Mouse (Mus musculus) heart, adult 9 months (tissue): ENCODE results near the gene Dnmt1.
A peak's percentile ranks its signal among the peaks of the same experiment; 100 is the strongest.

Source experiments
- DNase-seq, 2 experiments: peaks; one replicate each; pipeline ENCODE4 v3.0.0; 2022; ENCODE audit warnings: low spot score in 2 of 2

The Dnmt1 gene

DNA sequence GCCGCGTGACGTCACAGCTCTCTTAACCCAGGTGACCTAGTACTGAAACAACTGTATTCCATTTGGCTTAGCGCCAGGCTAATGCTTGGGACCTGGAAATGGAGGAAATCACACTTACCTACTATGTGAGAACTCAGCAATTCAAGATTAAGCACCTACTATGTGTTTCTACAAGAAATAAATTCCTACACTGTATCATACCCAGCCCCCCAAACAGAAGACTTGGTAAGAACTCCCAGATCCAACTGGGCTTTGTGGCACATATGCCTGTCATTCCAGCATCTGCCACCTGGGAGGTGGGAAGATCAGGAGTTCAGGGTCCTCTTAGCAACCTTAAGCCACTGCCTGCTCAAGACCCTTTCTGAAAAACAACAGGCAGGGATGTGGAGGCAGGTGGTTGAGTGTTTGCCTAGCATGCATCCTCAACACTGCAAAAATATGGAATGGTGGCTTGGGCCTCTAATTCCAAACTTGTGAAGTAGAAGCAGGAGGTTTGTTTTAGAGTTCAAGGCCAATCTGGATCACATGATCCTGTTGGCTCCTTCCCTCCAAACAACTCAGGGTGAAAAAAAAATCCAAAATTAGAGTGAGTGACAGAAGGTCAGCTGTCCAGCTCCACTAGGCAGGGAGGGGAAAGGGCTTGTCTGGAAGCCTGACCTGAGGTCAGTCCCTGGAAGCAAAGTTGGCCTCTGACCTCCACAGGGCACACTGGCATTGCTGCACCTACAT is 17.4 kb upstream of the Dnmt1 start:
- DNase-seq, result no peak

DNA sequence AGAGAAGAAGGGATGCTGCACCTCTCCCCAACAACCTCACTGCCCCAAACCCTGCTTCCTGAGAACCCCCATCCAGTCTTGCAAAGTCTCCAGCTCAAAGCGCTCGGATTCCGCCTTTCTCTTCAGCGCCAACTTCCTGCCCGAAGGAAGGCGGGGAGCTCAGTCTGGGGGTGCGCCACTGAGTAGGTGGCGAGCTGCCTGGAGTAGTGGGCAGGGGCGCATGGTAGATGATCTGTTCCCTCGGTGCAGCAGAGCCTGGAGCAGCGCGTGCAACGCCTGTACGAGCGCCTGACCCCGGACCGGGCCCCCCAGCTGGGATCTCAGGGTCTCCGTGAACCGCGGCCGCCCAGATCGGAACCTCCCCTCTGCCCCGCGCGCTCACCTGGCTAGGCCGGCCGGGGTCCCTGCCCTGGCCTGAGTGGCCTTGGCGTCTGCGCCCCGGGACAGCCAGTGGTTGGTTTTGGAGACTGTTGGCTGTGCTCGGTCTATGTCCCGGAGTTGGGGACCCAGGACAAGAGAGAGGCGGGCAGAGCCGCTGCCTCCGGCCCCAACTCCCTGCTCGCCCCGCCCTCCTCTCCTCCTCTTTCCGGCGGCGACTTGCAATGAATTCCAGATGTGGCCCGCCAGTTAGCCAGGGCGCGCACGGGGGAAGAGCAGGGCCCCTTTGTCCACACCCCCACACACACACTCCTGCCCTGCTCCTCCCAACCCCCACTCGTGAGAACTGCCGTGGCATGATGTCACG is 16.7 kb upstream of the Dnmt1 start, which contains the start of gene S1pr2:
TSS of gene S1pr2 (minus strand) at position 566 of the 745 bp plus-strand sequence.
- DNase-seq, result peak; percentile 91 to 92

DNA sequence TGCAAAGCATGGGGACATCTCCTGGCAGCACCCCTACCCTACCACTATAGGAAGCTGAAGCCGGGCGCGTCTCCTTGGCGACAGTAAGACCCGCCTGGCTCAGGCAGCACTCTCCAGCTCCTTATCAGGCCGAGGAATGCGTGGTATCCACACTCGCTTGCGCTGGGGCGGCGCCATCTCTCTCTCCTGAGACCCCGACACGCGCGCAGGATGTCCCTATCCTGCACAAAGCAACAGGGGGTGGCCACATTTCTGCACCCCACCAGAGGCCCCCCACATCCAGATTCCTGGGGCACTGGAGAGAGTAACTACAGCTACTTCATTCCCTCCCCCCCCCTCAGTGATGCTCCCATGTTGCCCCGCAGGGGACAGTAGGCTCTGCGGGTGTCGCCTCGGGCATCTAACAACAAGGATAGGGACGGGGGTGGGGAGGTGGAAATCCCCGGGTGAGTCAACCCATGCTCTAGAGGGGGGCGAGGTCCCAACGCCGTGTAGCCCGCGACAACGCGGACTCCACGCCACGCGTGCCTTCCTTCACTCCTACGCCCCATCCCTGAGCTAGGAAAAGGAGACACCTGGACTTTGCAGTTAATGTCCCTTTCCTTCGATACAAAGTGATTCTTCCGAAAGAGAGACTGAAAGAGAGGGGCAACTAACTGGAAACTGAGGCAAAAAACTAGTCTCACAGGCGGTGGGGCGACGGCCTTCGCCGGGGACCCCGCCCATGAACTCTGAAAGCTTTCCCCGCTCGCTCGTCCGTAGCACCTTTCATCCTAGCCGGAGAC is 15.9 kb upstream of the Dnmt1 start:
- DNase-seq, result peak; percentile 62 to 66

DNA sequence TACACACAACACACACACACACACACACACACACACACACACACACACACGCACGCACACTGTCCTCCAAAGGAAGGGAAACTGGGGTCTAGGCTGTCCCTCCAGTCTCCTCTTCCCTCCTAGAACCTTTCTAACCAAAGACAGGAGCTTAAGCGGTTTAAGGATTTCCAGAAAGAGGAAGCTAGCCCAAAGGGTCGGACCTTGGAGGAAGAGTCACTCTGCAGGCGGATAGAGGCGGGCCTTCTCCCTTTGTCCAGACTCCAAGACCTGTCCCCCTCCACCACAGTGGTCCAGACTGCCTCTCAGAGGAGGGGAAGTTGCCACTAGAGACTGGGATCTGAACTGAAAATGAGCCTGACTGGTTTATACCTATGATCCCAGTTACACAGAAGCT is 14.0 kb upstream of the Dnmt1 start:
- peak; percentile 39 to 53 for DNase-seq

DNA sequence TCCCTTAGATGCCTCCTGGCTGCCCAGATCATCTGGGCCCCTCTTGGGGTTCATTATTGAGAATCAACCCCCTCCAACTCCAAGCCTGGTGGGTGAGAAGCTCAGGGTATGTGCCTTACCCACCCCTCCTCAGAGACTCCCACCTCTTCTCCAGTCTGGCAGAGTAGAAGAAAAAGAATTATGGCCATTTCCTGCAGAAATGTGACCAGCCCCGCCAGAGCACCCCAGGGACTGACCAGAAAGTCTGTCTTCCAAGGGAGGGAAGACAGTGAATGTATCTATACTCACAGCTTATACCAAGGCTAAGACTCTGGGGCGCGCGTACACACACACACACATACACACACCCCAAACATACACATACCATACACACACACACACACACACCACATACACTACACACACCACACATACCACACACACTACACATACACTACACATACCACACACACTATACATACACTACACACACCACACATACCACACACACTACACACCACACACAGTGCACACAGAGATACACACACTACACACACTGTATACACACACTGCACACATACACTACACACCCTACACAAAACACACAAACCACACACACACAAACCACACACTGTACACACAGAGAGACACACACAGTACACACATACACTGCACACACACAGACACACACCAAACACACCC is 13.5 kb upstream of the Dnmt1 start:
- no peak for DNase-seq

DNA sequence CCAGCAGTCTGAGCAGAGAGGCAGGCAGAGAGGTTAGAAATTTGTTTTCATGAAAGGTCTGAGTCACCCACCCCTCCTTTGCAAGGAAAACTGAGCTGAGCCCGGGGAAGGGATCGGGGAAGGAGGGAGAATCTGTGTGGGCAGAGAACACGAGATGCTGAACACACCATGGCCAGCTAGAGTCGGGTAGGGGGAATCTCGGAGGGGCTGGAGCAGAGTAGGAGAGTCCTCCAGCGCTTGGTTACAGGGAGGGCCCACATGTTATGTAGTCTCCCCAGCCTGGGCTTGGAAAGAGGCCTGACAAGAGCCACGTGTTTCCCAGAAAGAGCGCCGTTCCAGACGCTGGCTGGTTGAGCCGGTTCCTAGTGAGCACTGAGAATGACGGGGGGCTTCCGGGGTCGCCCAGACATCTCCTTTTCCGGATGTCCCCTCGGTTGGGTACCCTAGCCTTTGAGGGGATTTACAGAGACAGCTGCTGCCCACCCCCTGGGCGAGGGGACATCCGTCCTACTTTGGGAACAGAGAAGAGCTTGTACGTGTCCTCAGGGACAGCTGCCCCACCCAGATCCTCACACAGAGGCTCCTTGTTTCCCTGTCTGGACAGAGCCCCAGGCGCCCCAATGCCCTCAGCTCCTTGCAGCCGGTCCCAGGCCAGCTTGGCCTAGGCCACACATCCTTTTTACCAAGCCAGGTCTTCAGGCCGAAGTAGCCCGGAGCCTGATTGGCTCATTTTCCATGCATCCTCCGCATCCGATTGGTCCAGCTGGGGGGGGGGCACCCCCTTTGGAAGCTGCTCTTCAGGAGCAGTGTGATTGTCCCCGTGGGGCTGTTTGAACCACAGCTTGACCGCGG is 12.7 kb upstream of the Dnmt1 start:
- peak; percentile 72 to 78 for DNase-seq

DNA sequence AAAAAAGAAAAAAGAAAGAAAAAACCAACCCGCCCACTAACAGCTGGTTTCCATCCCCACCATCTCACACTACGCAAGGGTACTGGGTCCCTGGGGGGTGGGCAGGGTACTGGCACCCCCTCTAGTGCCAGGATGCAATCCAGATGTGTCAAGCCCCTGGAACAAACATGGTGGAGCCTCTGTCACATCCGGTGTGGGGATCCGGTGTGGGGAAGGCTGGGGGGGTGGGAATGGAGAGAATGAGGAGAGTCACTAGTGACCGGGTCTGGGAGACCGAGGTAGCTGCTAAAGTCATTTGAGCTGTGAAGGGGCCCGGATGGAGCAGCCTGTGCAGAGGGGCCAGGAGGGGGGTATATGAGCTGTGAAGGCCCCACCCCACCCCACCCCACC is 12.1 kb upstream of the Dnmt1 start:
- peak; percentile 59 to 69 for DNase-seq

DNA sequence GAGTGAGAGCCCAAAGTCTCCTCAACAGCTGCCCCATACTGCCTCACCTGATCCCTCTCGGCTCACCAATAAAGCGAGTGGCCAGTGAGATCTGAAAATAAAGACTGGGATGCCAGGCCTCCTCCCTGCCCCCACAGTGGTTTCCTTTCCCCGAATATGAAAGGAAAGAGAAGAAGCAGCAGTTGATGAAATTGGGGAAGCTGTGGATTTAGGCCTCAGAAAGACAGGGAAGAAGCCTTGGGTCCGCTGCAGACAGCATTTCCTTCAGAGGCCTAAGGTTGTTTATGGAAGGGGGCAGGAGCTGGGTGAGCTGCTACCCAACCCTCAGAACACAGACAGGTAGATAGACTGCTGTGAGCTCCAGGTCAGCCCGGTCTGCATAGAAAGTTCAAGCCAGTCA is 7.1 kb upstream of the Dnmt1 start:
- no peak for DNase-seq

DNA sequence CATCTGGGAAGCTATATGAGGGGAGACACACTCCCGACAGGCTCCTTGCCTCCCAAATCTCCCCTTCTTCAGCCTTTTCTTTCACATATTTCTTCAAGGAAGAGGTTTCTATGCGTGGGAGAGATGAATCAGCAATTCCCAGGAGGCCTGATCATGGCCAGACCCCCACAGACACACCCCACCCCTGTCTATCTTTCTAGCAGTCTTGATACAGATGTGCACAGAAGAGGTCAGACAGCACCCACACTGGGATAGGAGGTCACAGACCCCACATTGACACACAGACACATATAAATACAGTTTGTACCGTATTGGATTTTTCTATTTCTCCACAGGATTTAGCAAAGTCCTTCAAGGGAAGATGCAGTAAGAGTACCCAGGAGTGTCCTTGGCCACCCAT is 6.3 kb upstream of the Dnmt1 start:
- DNase-seq, result no peak

DNA sequence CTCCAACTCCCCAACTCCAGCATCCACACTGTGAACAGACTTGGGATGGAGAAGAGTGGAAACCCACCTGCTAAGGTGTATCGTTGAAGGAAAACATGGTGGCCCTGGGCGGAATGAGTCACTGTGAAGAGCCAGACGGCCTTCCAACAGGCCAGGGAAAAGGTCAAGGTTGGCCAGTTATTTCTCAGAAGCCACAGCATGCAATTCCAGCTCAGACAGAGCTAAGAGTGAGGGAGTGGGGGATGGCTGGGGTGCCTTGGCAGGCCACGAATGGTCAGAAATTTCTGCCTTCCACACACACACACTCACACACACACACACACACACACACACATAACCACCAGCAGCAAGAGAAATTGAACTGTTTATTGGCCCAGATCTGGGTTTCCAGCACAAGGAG is 5.9 kb upstream of the Dnmt1 start:
- DNase-seq, result no peak

DNA sequence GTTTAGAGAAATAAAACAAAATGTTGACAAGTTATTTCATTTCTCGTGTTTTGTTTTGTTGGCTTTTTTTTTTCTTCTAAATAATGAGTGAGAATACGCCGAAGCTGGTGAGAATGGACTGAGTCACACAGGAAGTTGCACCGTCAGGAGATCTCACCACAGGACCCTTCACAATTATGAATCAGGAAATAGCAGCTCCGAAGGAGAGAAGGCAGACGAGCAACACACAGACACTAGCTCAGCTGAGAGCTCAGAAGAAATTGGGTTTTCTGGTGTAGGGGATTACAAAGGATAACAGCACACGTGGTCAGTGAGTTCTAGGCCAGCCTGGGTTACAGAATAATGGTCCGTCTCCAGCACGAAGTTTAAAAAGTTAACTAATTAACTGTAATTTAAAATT is 1.9 kb upstream of the Dnmt1 start:
- DNase-seq, result no peak

DNA sequence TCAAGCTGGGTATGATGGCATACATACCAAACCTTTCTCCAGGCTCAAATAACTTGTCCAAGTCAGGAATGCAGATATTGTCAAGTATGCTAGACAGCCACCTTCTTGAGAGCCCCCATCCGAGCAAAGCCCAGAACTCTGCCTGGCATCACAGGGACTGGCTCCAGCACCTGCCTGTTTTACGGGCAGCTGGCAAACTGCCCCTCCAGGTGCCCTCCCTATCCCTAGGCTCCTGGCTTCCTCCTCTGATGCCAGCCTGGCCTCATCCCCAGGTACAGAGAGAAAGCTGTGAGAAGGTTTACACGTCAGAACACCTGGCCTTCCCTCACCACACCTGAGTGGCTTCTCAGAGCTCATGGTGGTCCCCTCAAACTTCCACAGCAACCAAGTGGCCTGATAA is 2.7 kb downstream of the Dnmt1 start:
- DNase-seq, result no peak

DNA sequence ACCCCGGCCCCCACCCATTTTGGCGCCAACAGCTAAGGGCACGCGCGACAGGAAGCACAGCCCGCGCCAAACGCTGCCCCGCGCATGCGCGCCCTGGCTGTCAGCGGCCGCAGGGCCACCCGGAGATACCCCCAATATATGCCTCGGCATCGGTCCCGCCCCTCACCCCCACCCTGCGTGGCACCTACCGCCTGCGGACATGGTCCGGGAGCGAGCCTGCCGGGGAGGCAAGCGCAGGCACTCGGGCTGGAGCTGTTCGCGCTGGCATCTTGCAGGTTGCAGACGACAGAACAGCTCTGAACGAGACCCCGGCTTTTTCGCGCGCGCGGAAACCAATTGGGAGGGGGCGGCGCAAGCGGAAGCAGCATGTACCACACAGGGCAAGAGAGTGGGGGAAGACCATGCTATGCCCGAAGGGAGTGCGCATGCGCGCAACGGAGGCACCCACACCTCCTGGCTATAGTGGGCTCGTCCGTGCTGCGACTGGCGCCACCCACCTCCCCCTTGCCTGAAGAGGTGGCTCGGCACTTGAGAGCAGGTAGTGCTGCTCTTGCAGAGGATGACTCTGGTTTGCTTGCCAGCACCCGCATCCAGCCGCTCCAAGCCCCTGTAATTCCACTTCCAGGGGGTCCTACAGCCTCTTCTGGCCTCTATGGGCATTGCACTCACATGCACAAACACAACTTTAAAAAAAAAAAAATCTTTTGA is 7.0 kb downstream of the Dnmt1 start:
- peak; percentile 92 to 94 for DNase-seq

DNA sequence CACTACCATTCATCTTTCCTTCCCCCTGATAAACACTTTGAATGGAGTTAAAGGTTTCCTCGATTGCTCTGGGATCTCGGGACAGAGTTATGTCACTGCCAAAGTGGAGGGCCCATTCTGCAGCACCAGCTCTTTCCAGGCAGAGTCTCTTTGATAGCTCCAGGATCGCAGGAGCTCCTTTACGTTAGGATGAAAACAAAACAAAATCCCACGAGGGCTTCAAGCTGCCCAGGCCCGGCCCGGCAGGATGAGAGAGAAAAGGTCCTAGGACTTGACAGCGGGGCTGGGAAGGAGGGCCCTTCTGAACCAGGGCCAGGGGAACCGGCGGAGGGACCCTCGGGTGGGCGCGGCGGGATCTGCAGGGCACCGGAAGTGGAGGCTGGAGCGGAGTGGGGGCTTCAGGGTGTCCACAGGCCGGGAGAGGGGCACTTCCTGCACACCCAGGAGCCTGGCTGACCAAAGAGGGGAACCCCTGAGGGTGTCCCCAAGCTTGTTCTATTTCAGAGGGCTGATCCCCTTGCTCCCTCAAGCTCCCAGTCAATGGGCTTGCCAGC is 7.6 kb downstream of the Dnmt1 start:
- DNase-seq, result no peak

DNA sequence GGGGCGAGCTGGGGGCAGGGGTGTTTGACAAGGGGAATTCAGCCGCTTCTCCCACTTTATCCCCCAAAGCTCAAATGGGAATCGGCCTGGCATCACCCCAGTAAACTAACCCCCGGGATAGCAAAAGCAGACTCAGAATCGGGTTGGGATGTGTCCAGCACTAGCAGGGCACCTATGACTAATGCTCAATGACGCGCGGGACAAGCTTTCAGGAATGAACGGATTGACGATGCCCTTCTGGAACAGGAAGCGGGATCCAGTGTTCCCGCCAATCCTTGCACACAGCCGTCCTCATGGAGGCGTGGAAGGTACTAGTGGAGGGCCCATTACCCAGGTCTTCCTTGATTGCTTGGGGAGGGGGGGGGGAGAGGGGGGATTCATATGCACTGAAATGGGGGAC is 8.2 kb downstream of the Dnmt1 start:
- DNase-seq, result peak; percentile 24 to 36

DNA sequence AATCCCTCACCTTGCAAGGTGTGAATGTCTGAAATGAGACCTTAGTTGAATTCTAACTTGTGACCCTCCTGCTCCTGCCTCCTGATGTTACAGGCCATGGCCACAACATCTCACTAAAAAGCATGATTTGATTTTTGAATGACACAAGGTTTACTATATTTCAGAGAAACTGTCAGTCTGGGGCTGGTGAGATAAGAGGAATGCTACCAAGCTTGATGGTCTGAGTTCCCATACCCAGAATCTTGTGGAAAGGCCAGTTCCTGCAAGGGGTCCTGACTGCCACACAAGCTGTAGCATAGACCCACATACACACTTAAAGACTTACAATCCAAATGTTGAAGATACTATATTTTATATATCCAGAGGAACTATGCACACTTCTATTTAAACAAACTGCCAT is 9.3 kb downstream of the Dnmt1 start:
- DNase-seq, result no peak

DNA sequence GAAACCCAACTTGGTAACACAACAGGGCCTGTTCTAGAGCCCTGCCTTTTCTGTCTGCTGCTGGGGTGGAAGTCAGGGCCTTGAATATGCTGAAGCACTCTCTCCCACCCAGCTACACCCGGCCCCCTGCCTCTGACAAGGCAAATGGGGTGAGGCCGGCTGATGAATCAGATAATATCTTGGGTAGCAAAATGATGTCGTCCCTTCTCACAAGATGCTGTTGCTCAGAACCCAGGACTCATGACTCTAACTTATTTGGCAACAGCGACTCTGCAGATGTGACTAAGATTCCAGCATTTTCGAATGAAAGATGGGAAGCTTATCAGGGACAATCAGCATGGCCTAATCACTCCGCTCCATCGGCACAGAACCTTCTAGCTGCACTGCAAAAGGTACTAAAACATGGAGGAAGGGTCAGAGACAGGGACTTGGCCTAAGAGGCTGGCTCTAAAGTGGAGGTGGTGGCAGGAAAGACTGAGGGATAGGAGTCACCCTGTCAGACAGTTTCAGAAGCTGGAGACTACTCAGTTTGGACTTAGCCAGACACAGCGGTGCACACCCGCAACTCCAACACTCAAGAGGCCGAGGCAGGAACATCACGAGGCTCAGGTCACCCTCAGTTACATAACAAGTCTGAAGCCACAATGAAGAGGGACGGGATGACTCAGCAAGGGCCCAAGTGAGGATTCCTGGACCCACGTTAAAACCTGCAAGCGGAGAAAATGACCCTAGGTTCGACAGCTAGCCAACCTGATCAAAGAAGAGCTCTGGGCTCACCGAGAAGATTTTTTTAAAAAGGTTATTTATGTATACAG is 13.4 kb downstream of the Dnmt1 start:
- DNase-seq, result no peak

DNA sequence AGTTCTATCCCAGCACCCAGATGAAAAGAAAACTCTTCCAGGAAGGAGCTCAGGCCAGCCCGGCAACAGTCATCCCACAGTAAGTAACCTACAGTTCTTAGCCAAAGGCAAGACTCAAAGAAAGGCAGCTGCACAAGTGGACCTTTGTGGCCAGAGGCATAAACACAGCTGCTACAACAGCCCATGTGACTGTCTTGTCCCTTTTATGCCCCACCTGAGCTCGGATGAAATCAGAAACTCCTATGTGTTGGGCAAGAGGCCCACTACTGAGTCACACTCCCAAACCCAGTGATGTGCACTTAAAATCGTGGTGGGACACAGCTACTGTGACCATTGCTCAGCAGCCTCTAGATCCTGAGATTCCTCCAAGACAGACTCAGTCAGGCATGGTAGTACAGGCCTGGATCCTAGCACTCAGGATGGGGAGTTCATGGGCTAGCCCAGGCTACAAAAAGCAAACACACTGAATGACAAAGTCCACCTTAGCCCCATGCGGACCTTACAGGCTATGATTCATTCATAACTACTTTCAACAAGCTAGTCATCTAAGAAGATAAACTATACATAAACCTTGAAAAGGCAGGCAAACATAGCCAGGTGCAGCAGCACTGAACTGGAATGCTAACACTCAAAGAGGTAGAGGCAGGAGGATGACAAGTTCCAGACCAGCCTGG is 14.9 kb downstream of the Dnmt1 start:
- no peak for DNase-seq

DNA sequence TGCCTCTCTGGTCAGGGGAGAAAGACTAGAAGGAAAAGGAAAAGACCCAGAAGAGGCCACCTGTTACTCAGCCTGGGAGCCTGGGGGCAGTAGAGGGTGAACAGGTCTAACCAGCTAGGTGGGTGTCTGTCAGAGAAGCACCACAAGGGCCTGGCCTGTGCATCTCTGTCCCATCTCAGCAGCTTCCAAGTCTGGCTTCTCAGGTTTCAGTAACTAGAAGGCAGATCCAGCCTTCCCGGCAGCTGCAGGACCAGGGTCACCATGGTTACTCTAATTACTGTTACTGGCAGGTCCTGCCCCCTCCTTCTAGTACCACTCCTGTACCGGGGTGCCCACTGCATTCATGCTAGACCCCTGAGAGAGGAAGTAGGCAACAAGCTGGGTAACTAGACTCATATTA is 15.8 kb downstream of the Dnmt1 start:
- no peak for DNase-seq
